Mouse (Mus musculus) intestine, embryonic 14.5 days (tissue): Measurements from ENCODE around the gene Ly6g6f. TPM values are rescaled to one million over a fixed set of nuclear protein-coding genes. Genes with fewer than 3 reads are reported as not detected.
"Not testable (repeated sequence)": the region's sequence is repeated elsewhere in the genome, so short reads cannot be mapped to it uniquely, and the experiment has no call there.

Source experiments
- ATAC-seq: fragments of 200-750 bp; cut with Nextera tagmentation; replicated peaks from 2 replicates; pipeline ENCODE4 v1.8.0; 2017; ENCODE audit warnings: low read depth, moderate number of reproducible peaks, moderate TSS enrichment, moderate library complexity; ENCODE audit not compliant: low FRiP score, low TSS enrichment
- DNase-seq: peaks from one replicate; pipeline ENCODE4 v3.0.0-alpha.2; 2018; ENCODE audit warnings: low spot score
- H3K27ac ChIP-seq: fragments of 300-500 bp; sonication (generic); 2 replicates; pipeline ENCODE4 v1.5.1; 2014; ENCODE audit warnings: low read depth, mild to moderate bottlenecking, control low read depth
- H3K27me3 ChIP-seq: fragments of 300-500 bp; sonication (generic); replicated peaks from 2 replicates; pipeline ENCODE4 v1.6.1; 2014; ENCODE audit warnings: low read length, control low read depth; ENCODE audit not compliant: control insufficient read depth, insufficient read depth
- H3K36me3 ChIP-seq: fragments of 300-500 bp; sonication (generic); 2 replicates; pipeline ENCODE4 v1.6.1; 2014; ENCODE audit warnings: low read length, control low read depth; ENCODE audit not compliant: control insufficient read depth, insufficient read depth
- H3K4me1 ChIP-seq: fragments of 300-500 bp; sonication (generic); replicated peaks from 2 replicates; pipeline ENCODE4 v1.6.1; 2014; ENCODE audit warnings: low read length, control low read depth, mixed read lengths; ENCODE audit not compliant: control insufficient read depth, insufficient read depth
- H3K4me2 ChIP-seq: fragments of 300-500 bp; sonication (generic); 2 replicates; pipeline ENCODE4 v1.6.1; 2014; ENCODE audit warnings: low read length
- H3K4me3 ChIP-seq: fragments of 300-500 bp; sonication (generic); 2 replicates; pipeline ENCODE4 v1.5.1; 2014; ENCODE audit warnings: low read depth, low read length, control low read depth, mixed read lengths
- H3K9ac ChIP-seq: fragments of 300-500 bp; sonication (generic); 2 replicates; pipeline ENCODE4 v1.6.1; 2014; ENCODE audit warnings: mild to moderate bottlenecking, low read length
- H3K9me3 ChIP-seq: fragments of 300-500 bp; sonication (generic); 2 replicates; pipeline ENCODE4 v1.6.1; 2016; ENCODE audit warnings: low read length, control low read depth; ENCODE audit not compliant: control insufficient read depth
- WGBS: fragments of 180-500 bp; shearing (Covaris S2); extraction: QIAGEN DNeasy Blood & Tissue Kit; methylation state at CpG from one replicate; pipeline ENCODE4 v1.1.7; 2014; 5-methylcytosine and 5-hydroxymethylcytosine counted together
- polyA plus RNA-seq: library from polyadenylated mRNA; unstranded; fragments of >200 nt; fragmentation: Nextera tagmentation; extraction: Ambion mirVana; gene quantifications from 2 replicates; pipeline ENCODE4 v1.2.1, GENCODE M21; 2014

Gene Ly6g6f
- polyA plus RNA-seq, 1 experiment from 2014 or later, result not detected

DNA sequence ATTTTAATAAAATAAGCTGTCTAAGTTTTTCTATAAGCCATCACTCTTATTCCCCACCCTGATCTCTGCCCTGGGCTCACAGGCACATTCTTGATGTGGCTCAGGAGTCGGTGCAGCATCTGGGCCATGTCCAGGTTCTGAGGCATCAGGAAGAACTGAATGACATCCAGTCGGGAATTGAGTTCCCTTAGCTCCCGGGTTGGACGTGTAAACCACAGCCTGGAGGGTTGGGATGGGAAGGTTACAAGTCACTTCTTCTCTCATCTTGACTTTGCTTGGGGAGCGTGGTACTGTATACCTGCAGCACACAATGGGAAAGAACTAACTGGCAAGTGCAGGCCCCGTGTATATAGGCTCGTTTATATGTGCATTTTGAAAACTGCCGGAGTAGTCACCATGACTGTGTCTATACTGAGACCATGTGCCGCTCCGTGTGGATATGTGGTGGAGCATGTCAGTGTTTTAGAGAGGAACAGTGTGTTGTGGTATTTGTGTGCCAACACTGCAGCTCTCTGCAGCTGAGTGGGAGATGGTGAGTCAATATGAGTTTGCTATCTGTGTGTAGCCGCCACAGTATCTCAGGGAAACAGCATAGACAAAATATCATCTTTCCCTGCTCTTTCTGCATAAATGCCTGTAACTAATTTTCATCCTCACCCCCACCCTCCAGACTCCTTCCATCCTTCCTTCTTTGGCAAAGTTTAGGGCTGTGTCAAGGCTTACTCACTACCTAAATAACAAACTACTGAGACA, 46.1 kb downstream of the Ly6g6f start:
- DNase-seq (no peak), ATAC-seq (no peak)
- 82% methylated on average over 11 of the region's 11 CpGs for WGBS
- Histone ChIP-seq H3K27ac (no peak overlapping the region), H3K9ac (no peak overlapping the region), H3K4me1 (no peaks in the 10 kb centered on the region), H3K36me3 (no peaks in the 10 kb centered on the region), H3K4me2 (no peak overlapping the region), H3K27me3 (no peaks in the 10 kb centered on the region), H3K9me3 (no peaks in the 10 kb centered on the region), H3K4me3 (no peak overlapping the region)

DNA sequence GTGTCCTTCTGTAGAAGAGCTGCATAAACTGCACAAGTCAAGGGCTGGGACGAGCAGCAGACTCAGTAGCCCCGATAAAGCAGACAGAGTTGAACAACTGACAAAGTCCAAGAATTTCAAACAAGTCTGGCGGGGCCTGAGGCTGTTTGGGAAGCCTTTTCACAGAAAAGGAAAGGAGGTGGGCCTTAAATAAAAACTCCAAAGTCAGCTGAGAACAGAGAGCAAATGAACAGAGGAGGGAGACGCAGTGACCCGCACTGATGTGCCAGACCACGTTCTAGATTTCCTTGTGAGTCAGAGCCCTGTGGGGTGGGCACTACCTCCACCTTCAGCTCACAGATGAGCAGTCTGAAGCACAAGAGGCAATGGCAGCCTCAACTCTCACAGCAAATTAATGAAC, 50.5 kb downstream of the Ly6g6f start:
- Histone ChIP-seq H3K27ac (no peak overlapping the region), H3K27me3 (no peaks in the 10 kb centered on the region), H3K9me3 (no peaks in the 10 kb centered on the region), H3K4me3 (no peak overlapping the region), H3K9ac (no peak overlapping the region), H3K36me3 (no peaks in the 10 kb centered on the region), H3K4me1 (no peaks in the 10 kb centered on the region), H3K4me2 (no peak overlapping the region)
- DNase-seq (no peak), ATAC-seq (no peak)
- WGBS, result 62% methylated on average over 6 of the region's 6 CpGs

DNA sequence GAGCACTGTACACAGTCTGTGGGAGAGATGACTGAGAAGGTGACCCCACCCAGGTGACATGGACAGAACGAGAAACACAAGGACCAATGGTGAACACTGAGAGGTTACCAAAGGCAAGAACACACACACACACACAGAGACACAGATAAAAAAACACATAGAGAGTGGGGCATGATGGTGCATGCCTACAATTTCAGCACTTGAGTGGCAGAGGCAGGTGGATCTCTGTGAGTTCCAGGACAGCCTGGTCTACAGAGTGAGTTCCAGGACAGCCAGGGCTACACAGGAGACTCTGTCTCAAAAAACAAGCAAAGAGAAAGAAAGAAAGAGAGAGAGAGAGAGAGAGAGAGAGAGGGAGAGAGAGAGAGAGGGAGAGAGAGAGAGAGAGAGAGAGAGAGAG, 51.7 kb downstream of the Ly6g6f start:
- H3K4me2 ChIP-seq, H3K27me3 ChIP-seq, ATAC-seq, DNase-seq, H3K27ac ChIP-seq, H3K9me3 ChIP-seq, H3K4me3 ChIP-seq, H3K36me3 ChIP-seq, H3K9ac ChIP-seq, H3K4me1 ChIP-seq: not testable (repeated sequence)
- WGBS, result 79% methylated on average over 1 of the region's 1 CpGs

DNA sequence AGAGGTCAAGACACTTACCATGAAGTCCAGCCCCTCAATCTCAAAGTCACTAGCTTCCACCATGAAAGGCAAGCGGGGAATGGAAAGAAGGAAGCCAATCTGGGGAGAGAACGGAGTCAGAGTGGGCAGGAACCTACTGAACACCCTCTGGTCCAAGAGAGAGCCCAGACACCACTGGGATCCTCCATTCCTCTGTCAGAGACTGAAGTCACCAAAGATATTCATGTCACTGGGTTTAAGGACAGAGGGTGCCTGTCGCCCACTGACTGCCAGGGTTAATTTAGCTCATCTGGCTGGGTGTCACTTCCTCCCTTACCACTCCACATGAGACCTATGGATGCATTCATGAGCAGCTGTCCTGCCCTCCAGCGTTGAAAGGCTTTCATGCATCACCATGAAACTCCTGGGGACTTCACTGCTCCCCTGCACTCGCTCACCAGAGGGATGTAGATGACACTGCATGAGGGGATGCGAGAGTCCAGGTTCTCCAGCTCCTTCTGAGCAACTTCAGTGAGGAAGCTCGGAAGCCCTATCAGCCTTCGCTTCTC, 53.0 kb downstream of the Ly6g6f start:
- Histone ChIP-seq H3K27me3 (no peaks in the 10 kb centered on the region), H3K4me1 (peaks cover 7% of the 10 kb centered on the region; the same call in 1 of the 2 replicates), H3K4me3 (no peak overlapping the region), H3K27ac (no peak overlapping the region), H3K9ac (no peak overlapping the region), H3K4me2 (no peak overlapping the region), H3K9me3 (no peaks in the 10 kb centered on the region), H3K36me3 (no peaks in the 10 kb centered on the region)
- 67% methylated on average over 8 of the region's 8 CpGs for WGBS
- ATAC-seq (no peak), DNase-seq (no peak)

DNA sequence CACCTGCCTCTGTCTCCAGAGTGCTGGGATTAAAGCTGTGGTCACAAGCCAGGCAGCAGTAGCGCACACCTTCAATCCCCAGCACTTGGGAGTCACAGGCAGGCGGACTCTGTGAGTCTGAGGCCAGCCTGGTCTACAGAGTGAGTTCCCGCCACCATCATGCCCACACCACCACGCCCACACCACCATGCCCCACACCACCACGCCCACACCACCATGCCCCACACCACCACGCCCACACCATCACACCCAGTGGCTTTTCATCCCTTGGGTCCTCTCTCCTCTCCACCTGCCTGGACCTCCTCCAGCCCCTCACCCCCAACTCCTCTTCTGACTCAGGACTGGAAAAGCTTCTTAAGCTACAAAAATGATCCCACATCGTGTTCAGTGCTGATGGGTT, 53.5 kb downstream of the Ly6g6f start:
- DNase-seq, result no peak
- WGBS, result 90% methylated on average over 7 of the region's 7 CpGs

DNA sequence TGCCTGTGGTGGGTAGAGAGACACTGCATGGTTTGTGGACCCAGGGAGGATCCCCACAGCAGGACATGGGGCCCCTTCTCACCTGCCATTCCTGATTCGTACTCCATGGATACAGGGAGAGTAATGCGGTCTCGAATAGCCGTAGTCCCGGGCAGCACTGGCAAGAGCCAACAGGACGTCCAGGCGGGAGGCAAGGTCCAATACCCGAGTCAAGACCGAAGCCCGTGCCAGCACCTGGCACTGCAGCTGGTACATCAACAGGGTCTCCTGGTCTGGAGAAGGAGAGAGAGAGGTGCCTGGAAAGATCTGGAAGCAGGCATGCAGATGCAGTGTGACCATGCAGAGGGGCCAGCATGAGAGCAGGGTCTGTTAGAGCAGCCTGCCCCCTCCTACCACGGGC, 54.1 kb downstream of the Ly6g6f start:
- no peaks in the 10 kb centered on the region for H3K9me3 ChIP-seq
- no peak for DNase-seq

More for the DNA sequence above, 53.5 kb downstream of the Ly6g6f start:
- no peak overlapping the region for H3K9ac ChIP-seq
- H3K27ac ChIP-seq, result no peak overlapping the region
- no peak overlapping the region for H3K4me3 ChIP-seq
- no peak overlapping the region for H3K4me2 ChIP-seq
- ATAC-seq, result no peak
- H3K36me3 ChIP-seq, result no peaks in the 10 kb centered on the region
- H3K9me3 ChIP-seq, result no peaks in the 10 kb centered on the region
- peaks cover 11% of the 10 kb centered on the region; the same call in 1 of the 2 replicates for H3K4me1 ChIP-seq
- no peaks in the 10 kb centered on the region for H3K27me3 ChIP-seq

More for the DNA sequence above, 54.1 kb downstream of the Ly6g6f start:
- Histone ChIP-seq H3K4me2 (no peak overlapping the region), H3K27me3 (no peaks in the 10 kb centered on the region), H3K9ac (no peak overlapping the region), H3K4me1 (peaks cover 11% of the 10 kb centered on the region; the same call in 1 of the 2 replicates), H3K4me3 (no peak overlapping the region), H3K36me3 (no peaks in the 10 kb centered on the region), H3K27ac (no peak overlapping the region)
- ATAC-seq, result no peak
- WGBS, result 91% methylated on average over 11 of the region's 11 CpGs

Other genes with a start within 250 kb of the Ly6g6f start
- gene Stk19, start 248.7 kb downstream of the Ly6g6f start, polyA plus RNA-seq, result 22.0 and 25.8 TPM in 2 replicates
- gene Dxo, start 248.6 kb downstream of the Ly6g6f start, polyA plus RNA-seq, result 58.2 and 63.4 TPM in 2 replicates
- 42.0 and 45.9 TPM in 2 replicates for gene Skiv2l, start 235.4 kb downstream of the Ly6g6f start, polyA plus RNA-seq
- 121 and 123 TPM in 2 replicates for gene Nelfe, start 235.2 kb downstream of the Ly6g6f start, polyA plus RNA-seq
- 19.4 and 24.2 TPM in 2 replicates for gene Cfb, start 223.1 kb downstream of the Ly6g6f start, polyA plus RNA-seq
- 1.4 and 1.6 TPM in 2 replicates for gene Zbtb12, start 206.1 kb downstream of the Ly6g6f start, polyA plus RNA-seq
- not detected in 2 replicates for gene Gm20547, start 203.6 kb downstream of the Ly6g6f start, polyA plus RNA-seq
- 6.8 and 7.5 TPM in 2 replicates for gene C2, start 187.3 kb downstream of the Ly6g6f start, polyA plus RNA-seq
- 73.4 and 75.2 TPM in 2 replicates for gene Ehmt2, start 187.1 kb downstream of the Ly6g6f start, polyA plus RNA-seq
- gene Slc44a4, start 171.1 kb downstream of the Ly6g6f start, polyA plus RNA-seq, result 25.4 and 28.4 TPM in 2 replicates
- 40.1 and 42.8 TPM in 2 replicates for gene Neu1, start 154.4 kb downstream of the Ly6g6f start, polyA plus RNA-seq
- 0.24 and 0.46 TPM in 2 replicates for gene Hspa1b, start 126.4 kb downstream of the Ly6g6f start, polyA plus RNA-seq
- gene Gm20481, start 115.7 kb downstream of the Ly6g6f start, polyA plus RNA-seq, result not detected in 2 replicates
- 3.5 and 4.5 TPM in 2 replicates for gene Hspa1a, start 113.5 kb downstream of the Ly6g6f start, polyA plus RNA-seq
- gene Hspa1l, start 112.9 kb downstream of the Ly6g6f start, polyA plus RNA-seq, result 0.53 and 1.2 TPM in 2 replicates
- 216 and 228 TPM in 2 replicates for gene Lsm2, start 103.7 kb downstream of the Ly6g6f start, polyA plus RNA-seq
- gene Vars, start 84.6 kb downstream of the Ly6g6f start, polyA plus RNA-seq, result 119 and 133 TPM in 2 replicates
- gene Vwa7, start 69.0 kb downstream of the Ly6g6f start, polyA plus RNA-seq, result 0.19 and 0.26 TPM in 2 replicates
- gene Sapcd1, start 57.6 kb downstream of the Ly6g6f start, polyA plus RNA-seq, result 20.7 and 21.5 TPM in 2 replicates
- 3.6 and 3.9 TPM in 2 replicates for gene Msh5, start 38.9 kb downstream of the Ly6g6f start, polyA plus RNA-seq
- gene Clic1, start 35.6 kb downstream of the Ly6g6f start, polyA plus RNA-seq, result 113 and 141 TPM in 2 replicates
- 278 and 333 TPM in 2 replicates for gene Ddah2, start 26.6 kb downstream of the Ly6g6f start, polyA plus RNA-seq
- not detected in 2 replicates for gene Ly6g6c, start 20.2 kb downstream of the Ly6g6f start, polyA plus RNA-seq
- 0.55 and 0.81 TPM in 2 replicates for gene Mpig6b, start 19.4 kb downstream of the Ly6g6f start, polyA plus RNA-seq
- 1.3 and 2.8 TPM in 2 replicates for gene Ly6g6e, start 8.7 kb downstream of the Ly6g6f start, polyA plus RNA-seq
- 5.0 and 6.1 TPM in 2 replicates for gene Ly6g6d, start 7.5 kb downstream of the Ly6g6f start, polyA plus RNA-seq
- 86.4 and 91.0 TPM in 2 replicates for gene Abhd16a, start 3.7 kb upstream of the Ly6g6f start, polyA plus RNA-seq
- gene Ly6g5c, start 22.7 kb upstream of the Ly6g6f start, polyA plus RNA-seq, result not detected in 2 replicates
- gene Ly6g5b, start 29.8 kb upstream of the Ly6g6f start, polyA plus RNA-seq, result 0.64 and 0.75 TPM in 2 replicates
- gene Gpank1, start 35.8 kb upstream of the Ly6g6f start, polyA plus RNA-seq, result 19.7 and 24.7 TPM in 2 replicates
- 275 and 286 TPM in 2 replicates for gene Csnk2b, start 36.4 kb upstream of the Ly6g6f start, polyA plus RNA-seq
- 8.4 and 10.8 TPM in 2 replicates for gene D17H6S53E, start 40.8 kb upstream of the Ly6g6f start, polyA plus RNA-seq
- gene Apom, start 46.4 kb upstream of the Ly6g6f start, polyA plus RNA-seq, result 0.95 and 1.5 TPM in 2 replicates
- gene Bag6, start 49.6 kb upstream of the Ly6g6f start, polyA plus RNA-seq, result 75.5 and 79.5 TPM in 2 replicates
- gene Prrc2a, start 79.3 kb upstream of the Ly6g6f start, polyA plus RNA-seq, result 186 and 196 TPM in 2 replicates
- 15.4 and 17.5 TPM in 2 replicates for gene Aif1, start 90.5 kb upstream of the Ly6g6f start, polyA plus RNA-seq
- gene Lst1, start 102.8 kb upstream of the Ly6g6f start, polyA plus RNA-seq, result 16.9 and 19.1 TPM in 2 replicates
- gene Ltb, start 108.8 kb upstream of the Ly6g6f start, polyA plus RNA-seq, result 1.1 and 1.5 TPM in 2 replicates
- 0.12 and 0.28 TPM in 2 replicates for gene Tnf, start 116.4 kb upstream of the Ly6g6f start, polyA plus RNA-seq
- 0.81 and 0.85 TPM in 2 replicates for gene Lta, start 119.7 kb upstream of the Ly6g6f start, polyA plus RNA-seq
- 0.39 and 0.88 TPM in 2 replicates for gene Gm16181, start 135.2 kb upstream of the Ly6g6f start, polyA plus RNA-seq
- 5.8 and 5.9 TPM in 2 replicates for gene Atp6v1g2, start 148.1 kb upstream of the Ly6g6f start, polyA plus RNA-seq
- gene Nfkbil1, start 150.2 kb upstream of the Ly6g6f start, polyA plus RNA-seq, result 3.1 and 4.3 TPM in 2 replicates
- 458 and 500 TPM in 2 replicates for gene Ddx39b, start 156.1 kb upstream of the Ly6g6f start, polyA plus RNA-seq
- gene H2-D1, start 177.1 kb upstream of the Ly6g6f start, polyA plus RNA-seq, result 102 and 108 TPM in 2 replicates
- 1.2 and 1.6 TPM in 2 replicates for gene H2-Q1, start 234.8 kb upstream of the Ly6g6f start, polyA plus RNA-seq